Mouse (Mus musculus): Measurements from ENCODE around the gene Fbxl19. TPM values are rescaled to one million over a fixed set of nuclear protein-coding genes. Genes with fewer than 3 reads are reported as not detected.

Fbxl19 gene
- polyA plus RNA-seq, 1 experiment from 2014 or later, result 11.4 TPM

DNA sequence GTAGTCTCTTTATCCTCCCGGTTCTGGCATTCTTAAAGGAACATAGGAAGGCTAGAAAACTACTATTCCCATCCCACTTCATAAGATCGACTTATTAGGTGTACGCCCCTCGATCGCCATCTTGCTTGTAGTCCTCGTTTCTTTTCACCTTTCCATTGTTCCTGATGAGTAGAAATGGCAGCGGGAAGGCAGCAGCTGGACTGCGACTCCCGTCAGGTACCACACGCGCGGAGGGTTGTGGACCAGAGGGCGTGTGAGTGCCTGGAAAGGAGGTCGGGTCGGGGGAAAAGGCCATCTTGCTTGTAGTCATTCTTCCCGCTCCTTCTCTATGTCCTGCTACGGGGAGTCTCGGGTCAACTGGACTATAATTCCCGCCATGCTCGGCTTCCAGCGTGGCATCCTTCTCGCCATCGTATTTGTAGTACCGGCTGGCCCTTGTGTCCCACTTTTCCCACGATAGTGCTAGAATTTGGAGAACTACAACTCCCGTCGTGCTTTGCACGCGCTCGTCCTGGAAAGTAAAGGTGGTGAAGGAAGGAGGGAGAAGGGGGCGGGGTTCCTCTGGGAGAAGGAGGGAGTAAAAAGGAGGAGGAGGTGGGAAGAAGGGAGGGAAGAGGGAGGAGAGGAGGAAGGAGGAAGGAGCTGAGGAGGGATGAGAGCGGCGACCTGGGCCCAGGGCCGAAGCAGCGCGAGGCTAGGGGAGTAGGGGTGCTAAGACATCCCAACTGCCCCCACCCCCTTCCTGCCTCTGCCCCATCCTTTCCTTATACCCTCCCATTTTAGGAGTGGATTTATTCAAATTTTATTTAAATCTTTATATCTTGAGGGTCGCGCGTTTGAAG is 1.5 kb downstream of the Fbxl19 start:
- Histone ChIP-seq H3K27me3 (no peaks in the 10 kb centered on the region), H3K4me2 (replicated peaks) (peak overlapping the region; percentile 68), H3K4me3 (peak overlapping the region; percentile 94), H3K9ac (peak overlapping the region; percentile 96), H3K9me3 (replicated peaks) (no peaks in the 10 kb centered on the region), H3K36me3 (peaks cover 30% of the 10 kb centered on the region), H3K27ac (peak overlapping the region; percentile 92), H3K4me1 (peaks cover 20% of the 10 kb centered on the region)
- under 1% methylated on average over 39 of the region's 39 CpGs for WGBS
- peak; percentile 89 for ATAC-seq (ENCODE audit: low FRiP score)

DNA sequence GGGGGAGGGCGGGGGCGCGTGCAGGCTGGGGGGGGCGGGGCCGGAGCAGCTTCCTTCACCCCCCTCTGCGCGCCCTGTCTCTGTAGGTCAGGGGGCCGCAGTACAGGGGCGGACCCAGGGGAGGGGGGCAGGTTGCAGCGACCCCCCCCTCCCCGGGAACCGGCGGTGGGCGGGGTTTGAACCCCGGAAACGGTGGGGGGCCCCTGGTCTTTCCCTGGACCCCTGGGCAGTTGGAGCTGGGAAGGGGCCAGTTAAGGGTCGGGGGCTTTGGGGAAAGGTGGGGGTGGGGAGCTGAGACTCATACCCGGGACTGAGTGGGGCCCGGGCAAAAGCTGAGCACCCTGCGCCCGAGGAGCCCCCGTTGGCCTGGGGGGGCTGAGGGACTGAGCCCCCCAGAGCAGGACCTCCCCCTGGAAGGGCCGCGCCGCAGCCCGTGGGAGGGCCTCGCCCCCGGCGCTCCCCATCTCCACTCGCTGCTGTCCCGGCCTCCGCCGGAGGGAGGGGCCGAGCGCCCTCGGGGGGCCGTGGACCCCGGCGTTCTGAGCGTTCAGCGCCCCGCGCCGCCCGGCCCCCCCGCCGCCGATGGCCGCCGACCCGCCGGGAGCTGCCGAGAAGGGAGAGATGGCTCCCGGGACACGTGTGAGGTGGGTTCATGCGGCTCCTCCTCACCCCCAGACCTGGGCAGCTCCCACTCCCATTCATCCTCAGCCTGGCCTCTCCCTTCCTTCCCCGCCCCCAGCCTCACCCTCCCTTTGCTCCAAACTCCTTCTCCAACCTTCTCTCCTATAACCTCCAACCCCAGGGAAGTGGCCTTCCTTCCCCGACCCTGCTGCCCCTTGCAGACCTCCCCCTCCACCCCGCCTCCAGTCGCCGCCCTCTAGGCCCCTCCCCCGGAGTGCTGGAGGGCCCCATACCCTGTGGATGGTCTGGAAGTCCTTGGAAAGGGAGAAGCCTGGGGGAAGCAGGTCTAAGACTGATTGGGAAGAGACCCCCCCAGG is 2.5 kb downstream of the Fbxl19 start:
- WGBS, result 0% methylated on average over 43 of the region's 62 CpGs
- Histone ChIP-seq H3K9ac (peak overlapping the region; percentile 96), H3K4me3 (peak overlapping the region; percentile 94), H3K27me3 (no peaks in the 10 kb centered on the region), H3K27ac (peak overlapping the region; percentile 92), H3K4me2 (replicated peaks) (peak overlapping the region; percentile 68), H3K36me3 (peaks cover 39% of the 10 kb centered on the region), H3K4me1 (peaks cover 20% of the 10 kb centered on the region), H3K9me3 (replicated peaks) (no peaks in the 10 kb centered on the region)
- ATAC-seq (ENCODE audit: low FRiP score), result peak; percentile 4

DNA sequence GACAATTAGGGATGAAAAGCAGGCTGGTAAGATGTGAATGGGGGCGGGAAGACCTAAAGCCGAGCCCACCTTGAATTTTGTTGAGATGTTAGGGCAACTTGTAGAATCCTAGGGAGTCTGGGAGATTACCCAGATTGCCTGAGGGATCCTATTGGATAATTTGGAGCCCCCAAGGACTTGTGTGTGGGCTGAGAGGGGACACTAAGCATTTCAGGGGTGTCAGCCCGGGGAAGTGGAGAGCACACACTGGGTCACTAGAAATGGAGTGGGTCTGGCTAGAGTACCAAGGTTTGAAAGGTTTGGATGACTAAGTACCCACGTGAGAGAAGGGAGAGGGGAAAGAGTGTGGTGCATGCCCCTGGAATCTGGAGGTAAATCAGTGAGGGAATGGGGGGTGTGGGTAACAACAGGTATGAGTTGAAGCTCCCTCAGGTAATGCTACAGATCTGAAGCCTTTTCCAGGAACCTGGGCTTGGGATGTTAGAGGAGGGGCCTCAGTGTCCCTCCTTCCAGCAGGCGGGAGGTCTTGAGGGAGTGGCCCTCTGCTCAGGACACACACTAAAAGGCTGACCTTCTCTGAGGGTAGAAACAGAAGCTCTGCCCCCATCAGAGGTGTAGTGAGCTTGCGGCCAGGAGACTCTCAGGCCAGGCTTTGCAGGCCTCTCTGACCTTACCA is 3.4 kb downstream of the Fbxl19 start:
- peak overlapping the region; percentile 92; the same call in 1 of the 2 replicates for H3K27ac ChIP-seq
- H3K9ac ChIP-seq, result peak overlapping the region; percentile 96
- H3K27me3 ChIP-seq, result no peaks in the 10 kb centered on the region
- peak overlapping the region; percentile 94 for H3K4me3 ChIP-seq
- ATAC-seq (ENCODE audit: low FRiP score), result no peak
- no peaks in the 10 kb centered on the region for H3K9me3 ChIP-seq (replicated peaks)
- peak overlapping the region; percentile 68 for H3K4me2 ChIP-seq (replicated peaks)
- 40% methylated on average over 6 of the region's 6 CpGs for WGBS
- H3K36me3 ChIP-seq, result peaks cover 48% of the 10 kb centered on the region
- H3K4me1 ChIP-seq, result peaks cover 24% of the 10 kb centered on the region

DNA sequence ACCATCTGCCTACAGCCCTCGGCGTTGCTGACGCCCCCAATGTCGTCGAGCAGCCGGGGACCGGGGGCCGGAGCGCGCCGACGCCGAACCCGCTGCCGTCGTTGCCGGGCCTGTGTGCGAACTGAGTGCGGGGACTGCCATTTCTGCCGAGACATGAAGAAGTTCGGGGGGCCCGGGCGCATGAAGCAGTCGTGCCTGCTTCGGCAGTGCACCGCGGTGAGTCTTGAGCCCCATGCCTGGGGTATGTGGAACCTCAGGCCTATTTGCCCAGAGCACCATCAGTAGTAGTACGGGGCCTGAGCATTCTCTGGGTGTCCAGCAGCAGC is 3.9 kb downstream of the Fbxl19 start:
- no peaks in the 10 kb centered on the region for H3K9me3 ChIP-seq (replicated peaks)
- peak overlapping the region; percentile 8; the same call in 1 of the 2 replicates for H3K9ac ChIP-seq
- H3K4me2 ChIP-seq (replicated peaks), result peak overlapping the region; percentile 68
- H3K27me3 ChIP-seq, result no peaks in the 10 kb centered on the region
- H3K4me1 ChIP-seq, result peaks cover 28% of the 10 kb centered on the region
- H3K27ac ChIP-seq, result no peak overlapping the region
- peak overlapping the region; percentile 94; the same call in 1 of the 2 replicates for H3K4me3 ChIP-seq
- ATAC-seq (ENCODE audit: low FRiP score), result no peak
- WGBS, result 94% methylated on average over 28 of the region's 28 CpGs
- H3K36me3 ChIP-seq, result peaks cover 53% of the 10 kb centered on the region

DNA sequence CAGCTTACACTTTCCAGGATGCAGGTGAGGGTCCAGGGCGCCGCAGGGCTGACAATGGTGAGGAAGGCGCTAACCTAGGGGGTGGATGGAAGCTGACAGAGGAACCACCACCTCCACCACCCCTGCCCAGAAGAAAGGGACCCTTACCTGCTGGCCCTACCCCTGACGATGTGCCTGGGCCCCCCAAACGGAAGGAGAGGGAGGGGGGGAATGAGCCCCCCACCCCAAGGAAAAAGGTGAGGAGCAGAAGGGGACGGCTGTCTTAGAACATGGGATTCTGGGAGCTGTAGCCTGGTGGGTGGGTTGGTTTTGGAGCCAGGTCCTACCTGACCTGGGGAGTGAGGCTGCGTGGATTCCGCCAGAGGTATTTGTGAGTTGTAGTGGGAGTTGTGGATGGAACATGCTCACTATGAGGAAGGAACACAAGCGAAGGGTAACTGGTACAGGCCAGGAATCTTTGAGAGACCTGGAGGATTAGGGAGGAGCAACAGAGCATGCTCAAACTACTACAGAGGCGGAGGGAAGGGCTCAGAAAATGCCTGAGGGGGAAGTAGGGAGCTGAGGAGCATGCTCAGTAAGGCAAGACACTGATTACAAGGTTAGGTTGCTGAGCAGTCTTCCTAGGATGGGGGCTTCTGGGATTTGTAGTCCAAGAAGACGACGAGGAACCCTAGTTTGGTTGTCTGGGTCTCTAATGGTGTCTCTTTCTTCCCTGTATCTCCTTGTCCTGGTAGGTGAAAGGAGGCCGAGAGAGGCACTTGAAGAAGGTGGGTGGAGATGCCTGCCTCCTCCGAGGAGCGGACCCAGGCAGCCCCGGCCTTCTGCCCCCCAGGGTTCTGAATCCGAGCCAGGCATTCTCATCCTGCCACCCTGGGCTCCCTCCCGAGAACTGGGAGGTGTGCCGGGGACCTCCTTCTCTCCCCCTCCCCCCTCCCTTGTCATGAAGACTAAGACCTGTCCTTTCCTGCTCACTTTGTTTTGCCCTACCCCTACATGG is 6.1 kb downstream of the Fbxl19 start:
- peaks cover 75% of the 10 kb centered on the region for H3K36me3 ChIP-seq
- H3K4me2 ChIP-seq (replicated peaks), result no peak overlapping the region
- ATAC-seq (ENCODE audit: low FRiP score), result no peak
- no peak overlapping the region for H3K4me3 ChIP-seq
- WGBS, result 92% methylated on average over 19 of the region's 19 CpGs
- H3K9ac ChIP-seq, result 0 out of 2 replicates have a peak overlapping the region, but pooled peaks have one; percentile 13
- no peaks in the 10 kb centered on the region for H3K27me3 ChIP-seq
- peaks cover 24% of the 10 kb centered on the region for H3K4me1 ChIP-seq
- H3K27ac ChIP-seq, result 0 out of 2 replicates have a peak overlapping the region, but pooled peaks have one; percentile 8
- H3K9me3 ChIP-seq (replicated peaks), result no peaks in the 10 kb centered on the region

DNA sequence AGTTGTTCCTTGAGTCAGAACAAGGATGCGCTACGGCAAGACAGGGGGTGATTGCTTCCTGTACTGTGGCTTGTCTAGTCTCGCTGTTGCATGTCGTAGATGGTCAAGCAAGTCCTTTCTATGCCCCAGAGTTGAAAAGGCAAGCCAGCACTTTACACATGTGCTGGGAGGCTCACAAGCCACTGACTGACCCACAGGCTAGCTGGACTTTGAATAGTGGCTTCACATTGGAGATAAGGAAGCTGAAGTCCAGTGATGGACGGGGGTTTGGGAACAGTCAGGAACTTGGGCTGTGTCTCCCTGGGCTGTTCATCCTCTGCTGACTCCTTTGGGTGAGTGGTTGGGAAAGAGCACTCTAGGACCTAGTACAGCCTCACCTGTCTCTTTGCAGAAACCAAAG is 7.3 kb downstream of the Fbxl19 start:
- H3K4me1 ChIP-seq, result peaks cover 33% of the 10 kb centered on the region
- H3K9ac ChIP-seq, result no peak overlapping the region
- no peaks in the 10 kb centered on the region for H3K27me3 ChIP-seq
- WGBS, result 95% methylated on average over 5 of the region's 5 CpGs
- H3K4me2 ChIP-seq (replicated peaks), result no peak overlapping the region
- H3K4me3 ChIP-seq, result no peak overlapping the region
- peaks cover 87% of the 10 kb centered on the region for H3K36me3 ChIP-seq
- H3K27ac ChIP-seq, result no peak overlapping the region
- H3K9me3 ChIP-seq (replicated peaks), result no peaks in the 10 kb centered on the region
- no peak for ATAC-seq (ENCODE audit: low FRiP score)

DNA sequence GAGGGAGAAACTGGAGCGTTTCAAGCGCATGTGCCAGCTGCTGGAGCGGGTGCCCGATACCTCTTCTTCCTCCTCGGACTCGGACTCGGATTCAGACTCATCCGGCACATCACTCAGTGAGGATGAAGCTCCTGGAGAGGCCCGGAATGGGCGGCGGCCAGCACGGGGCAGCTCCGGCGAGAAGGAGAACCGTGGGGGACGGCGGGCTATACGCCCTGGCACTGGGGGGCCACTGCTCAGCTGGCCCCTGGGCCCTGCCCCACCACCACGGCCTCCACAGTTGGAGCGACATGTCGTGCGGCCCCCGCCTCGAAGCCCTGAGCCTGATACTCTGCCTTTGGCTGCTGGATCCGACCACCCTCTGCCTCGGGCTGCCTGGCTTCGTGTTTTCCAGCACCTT is 7.7 kb downstream of the Fbxl19 start:
- H3K36me3 ChIP-seq, result peaks cover 92% of the 10 kb centered on the region
- H3K9ac ChIP-seq, result 0 out of 2 replicates have a peak overlapping the region, but pooled peaks have one; percentile 4

DNA sequence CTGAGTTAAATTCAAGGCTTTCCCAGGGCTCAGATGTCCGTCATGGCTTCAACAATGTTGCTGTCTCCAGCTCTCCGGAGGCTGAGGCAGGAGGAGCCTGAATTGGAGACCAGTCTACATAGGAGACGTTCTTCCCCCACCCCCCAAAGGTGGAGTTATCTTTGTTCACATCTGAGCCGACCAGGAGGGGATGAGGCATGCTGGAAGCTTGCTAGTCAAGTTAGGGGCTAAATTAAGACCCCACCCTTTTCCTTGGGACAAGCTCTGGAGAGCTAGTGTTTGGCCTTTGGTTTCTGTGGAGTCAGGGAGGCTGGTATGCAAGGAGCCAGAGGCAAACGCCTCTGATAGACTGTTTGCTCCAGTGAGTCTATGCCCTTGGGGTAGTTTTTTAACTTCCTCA is 8.8 kb downstream of the Fbxl19 start:
- peaks cover 99% of the 10 kb centered on the region for H3K36me3 ChIP-seq
- no peaks in the 10 kb centered on the region for H3K27me3 ChIP-seq
- no peak overlapping the region for H3K27ac ChIP-seq
- H3K9ac ChIP-seq, result no peak overlapping the region; the same call in 1 of the 2 replicates
- H3K9me3 ChIP-seq (replicated peaks), result no peaks in the 10 kb centered on the region
- H3K4me2 ChIP-seq (replicated peaks), result no peak overlapping the region
- no peak overlapping the region for H3K4me3 ChIP-seq
- H3K4me1 ChIP-seq, result peaks cover 22% of the 10 kb centered on the region
- no peak for ATAC-seq (ENCODE audit: low FRiP score)
- WGBS, result 77% methylated on average over 5 of the region's 5 CpGs

More for the DNA sequence above, 7.7 kb downstream of the Fbxl19 start:
- no peak overlapping the region for H3K27ac ChIP-seq
- no peak overlapping the region for H3K4me2 ChIP-seq (replicated peaks)
- ATAC-seq (ENCODE audit: low FRiP score), result no peak
- H3K27me3 ChIP-seq, result no peaks in the 10 kb centered on the region
- no peaks in the 10 kb centered on the region for H3K9me3 ChIP-seq (replicated peaks)
- 93% methylated on average over 27 of the region's 27 CpGs for WGBS
- peaks cover 33% of the 10 kb centered on the region for H3K4me1 ChIP-seq
- no peak overlapping the region for H3K4me3 ChIP-seq

DNA sequence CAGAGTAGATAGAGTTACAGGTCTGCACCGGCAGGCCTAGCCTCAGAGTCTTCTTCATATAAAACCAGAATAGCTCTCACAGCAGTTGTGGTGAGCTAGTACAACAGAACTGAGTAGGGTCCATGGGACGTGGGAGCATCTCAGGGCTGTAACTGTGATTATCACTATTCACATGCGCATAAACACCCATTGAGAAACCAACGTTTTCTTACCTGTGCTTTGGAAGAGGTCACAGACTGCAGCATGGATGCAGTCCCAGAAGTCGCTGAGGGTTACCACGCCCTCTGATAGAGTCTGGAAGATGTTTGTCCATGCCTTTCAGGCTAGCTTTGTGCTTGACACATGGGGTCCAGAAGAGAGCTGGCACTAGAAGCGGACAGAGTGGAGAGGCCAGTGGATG is 9.4 kb downstream of the Fbxl19 start:
- H3K9me3 ChIP-seq (replicated peaks), result no peaks in the 10 kb centered on the region

DNA sequence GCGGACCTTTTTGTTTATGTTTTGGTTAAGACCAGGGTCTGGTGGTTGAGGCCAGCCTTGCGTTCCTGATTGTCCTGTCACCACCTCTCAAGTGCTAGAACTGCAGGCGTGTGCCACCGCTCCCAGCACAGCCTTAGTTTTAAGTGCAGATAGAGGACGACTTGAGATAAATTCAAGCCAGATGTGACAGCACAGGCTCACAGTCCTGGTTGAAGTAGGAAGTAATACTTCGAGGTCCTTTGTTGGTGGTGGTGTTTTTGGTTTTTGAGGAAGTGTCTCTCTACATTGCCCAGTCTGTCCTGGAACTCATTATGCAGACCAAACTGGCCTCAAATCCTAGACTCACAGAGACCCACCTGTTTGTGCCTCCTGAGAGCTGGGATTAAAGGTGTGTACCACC is 15.4 kb downstream of the Fbxl19 start:
- no peak overlapping the region for H3K4me2 ChIP-seq (replicated peaks)
- H3K36me3 ChIP-seq, result peaks cover 79% of the 10 kb centered on the region
- H3K4me1 ChIP-seq, result peaks cover 14% of the 10 kb centered on the region
- H3K9me3 ChIP-seq (replicated peaks), result no peaks in the 10 kb centered on the region
- no peak for ATAC-seq (ENCODE audit: low FRiP score)
- H3K27ac ChIP-seq, result no peak overlapping the region
- H3K27me3 ChIP-seq, result no peaks in the 10 kb centered on the region
- no peak overlapping the region for H3K4me3 ChIP-seq
- 72% methylated on average over 6 of the region's 6 CpGs for WGBS
- no peak overlapping the region; the same call in 1 of the 2 replicates for H3K9ac ChIP-seq

More for the DNA sequence above, 9.4 kb downstream of the Fbxl19 start:
- 90% methylated on average over 7 of the region's 7 CpGs for WGBS
- H3K4me1 ChIP-seq, result peaks cover 18% of the 10 kb centered on the region
- no peak overlapping the region for H3K27ac ChIP-seq
- no peak overlapping the region for H3K9ac ChIP-seq
- no peak overlapping the region for H3K4me3 ChIP-seq
- H3K27me3 ChIP-seq, result no peaks in the 10 kb centered on the region
- no peak overlapping the region for H3K4me2 ChIP-seq (replicated peaks)
- H3K36me3 ChIP-seq, result peaks cover 99% of the 10 kb centered on the region
- ATAC-seq (ENCODE audit: low FRiP score), result no peak

DNA sequence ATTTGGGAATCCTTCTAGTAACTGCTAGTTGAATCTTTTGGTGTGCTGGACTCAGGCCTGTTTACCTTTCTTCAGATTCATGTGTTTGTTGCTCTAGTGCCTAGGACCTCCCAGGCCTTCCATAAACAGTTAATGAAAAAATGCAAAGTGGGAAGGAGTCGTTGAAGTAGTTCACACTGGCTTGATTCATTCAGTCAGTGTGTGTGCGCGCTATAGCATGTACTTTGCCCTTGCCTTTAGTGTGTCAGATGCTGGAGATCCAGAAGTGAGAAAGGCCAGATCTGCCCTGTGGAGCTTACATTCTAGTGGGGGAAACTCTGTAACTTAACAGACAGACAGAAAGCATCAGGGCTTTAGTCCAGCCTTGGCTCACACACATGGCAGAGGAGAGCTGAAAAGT is 16.1 kb downstream of the Fbxl19 start:
- WGBS, result 88% methylated on average over 3 of the region's 3 CpGs
- Histone ChIP-seq H3K27ac (no peak overlapping the region), H3K27me3 (no peaks in the 10 kb centered on the region), H3K4me2 (replicated peaks) (no peak overlapping the region), H3K4me1 (peaks cover 14% of the 10 kb centered on the region), H3K36me3 (peaks cover 78% of the 10 kb centered on the region), H3K9me3 (replicated peaks) (no peaks in the 10 kb centered on the region), H3K4me3 (no peak overlapping the region), H3K9ac (no peak overlapping the region)
- no peak for ATAC-seq (ENCODE audit: low FRiP score)
